Mouse (Mus musculus): Measurements from ENCODE around the gene Dhrs7b. TPM values are rescaled to one million over a fixed set of nuclear protein-coding genes. Genes with fewer than 3 reads are reported as not detected.

The Dhrs7b gene
- polyA plus RNA-seq, 1 experiment from 2014 or later: 41.7 TPM

DNA sequence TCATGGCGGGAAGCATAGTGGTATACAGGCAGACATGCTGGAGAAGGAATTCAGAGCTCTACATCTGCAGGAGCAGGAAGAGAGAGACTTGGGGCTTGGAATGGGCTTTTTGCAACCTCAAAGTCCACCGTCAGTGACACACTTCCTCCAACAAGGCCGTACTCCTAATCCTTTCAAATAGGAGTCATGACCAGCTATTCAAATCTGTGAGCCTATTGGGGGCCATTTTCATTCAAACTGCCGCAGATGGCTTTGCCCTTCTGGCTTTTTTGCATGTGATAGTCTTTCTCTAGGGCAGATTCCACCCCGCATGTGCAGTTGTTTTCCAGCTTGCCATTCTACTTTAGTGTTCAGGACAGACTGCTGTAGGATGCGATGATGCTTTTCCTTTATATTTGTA, 6.5 kb downstream of the Dhrs7b start:
- no peak overlapping the region for H3K4me3 ChIP-seq (ENCODE audit: low read length)
- 0 out of 2 replicates have a peak, but pooled peaks cover 3% of the 10 kb centered on the region for H3K36me3 ChIP-seq (ENCODE audit: insufficient read depth, low read length)
- H3K4me1 ChIP-seq (ENCODE audit: insufficient read depth, low read length): no peaks in the 10 kb centered on the region
- H3K4me2 ChIP-seq (replicated peaks; ENCODE audit: low read depth, low read length): no peak overlapping the region
- no peak overlapping the region for H3K27ac ChIP-seq (ENCODE audit: low read length)
- WGBS: 93% methylated on average over 6 of the region's 6 CpGs
- H3K9ac ChIP-seq (replicated peaks; ENCODE audit: low read length): no peak overlapping the region
- no peak for ATAC-seq (ENCODE audit: low FRiP score, low TSS enrichment)
- H3K9me3 ChIP-seq (ENCODE audit: low read length): no peaks in the 10 kb centered on the region
- no peaks in the 10 kb centered on the region for H3K27me3 ChIP-seq (ENCODE audit: insufficient read depth, low read length)

DNA sequence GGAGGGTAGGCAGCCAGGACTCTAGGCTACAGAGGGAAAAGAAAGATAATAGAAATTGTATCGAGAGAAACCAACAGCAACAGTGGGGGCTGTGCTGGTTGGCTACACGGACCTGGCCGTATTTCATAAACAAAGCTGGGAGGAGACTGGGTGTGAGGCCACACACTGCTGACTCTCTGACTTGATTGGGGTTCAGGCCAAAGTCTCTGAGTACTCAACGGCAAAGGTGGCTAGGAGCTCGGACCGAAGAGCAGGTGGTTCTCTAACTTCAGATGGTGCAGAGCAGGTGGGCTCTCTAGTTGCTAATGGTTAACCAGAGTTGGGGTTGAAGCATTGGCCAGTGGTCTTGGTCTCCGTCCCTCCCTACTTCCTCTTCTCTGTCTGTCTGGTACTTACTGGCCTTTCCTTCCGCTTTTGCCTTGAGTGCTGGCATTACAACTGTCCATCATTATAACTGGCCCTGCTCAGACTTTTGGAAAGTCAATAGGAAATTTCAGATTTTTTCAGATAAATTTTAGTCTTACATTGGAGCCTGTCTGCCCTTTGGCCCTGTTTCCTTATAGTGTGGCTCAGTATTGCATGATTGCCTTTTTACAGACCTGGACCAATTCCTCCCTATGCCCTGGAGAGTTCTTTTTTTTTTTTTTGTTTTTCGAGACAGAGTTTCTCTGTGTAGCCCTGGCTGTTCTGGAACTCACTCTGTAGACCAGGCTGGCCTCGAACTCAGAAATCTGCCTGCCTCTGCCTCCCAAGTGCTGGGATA, 7.4 kb downstream of the Dhrs7b start:
- WGBS: 77% methylated on average over 10 of the region's 10 CpGs
- Histone ChIP-seq H3K4me2 (replicated peaks; ENCODE audit: low read depth, low read length) (no peak overlapping the region), H3K4me1 (ENCODE audit: insufficient read depth, low read length) (no peaks in the 10 kb centered on the region), H3K4me3 (ENCODE audit: low read length) (no peak overlapping the region), H3K36me3 (ENCODE audit: insufficient read depth, low read length) (0 out of 2 replicates have a peak, but pooled peaks cover 3% of the 10 kb centered on the region), H3K9ac (replicated peaks; ENCODE audit: low read length) (0 out of 2 replicates have a peak overlapping the region, but pooled peaks have one; percentile 22), H3K27ac (ENCODE audit: low read length) (no peak overlapping the region), H3K9me3 (ENCODE audit: low read length) (no peaks in the 10 kb centered on the region), H3K27me3 (ENCODE audit: insufficient read depth, low read length) (no peaks in the 10 kb centered on the region)
- no peak for ATAC-seq (ENCODE audit: low FRiP score, low TSS enrichment)

DNA sequence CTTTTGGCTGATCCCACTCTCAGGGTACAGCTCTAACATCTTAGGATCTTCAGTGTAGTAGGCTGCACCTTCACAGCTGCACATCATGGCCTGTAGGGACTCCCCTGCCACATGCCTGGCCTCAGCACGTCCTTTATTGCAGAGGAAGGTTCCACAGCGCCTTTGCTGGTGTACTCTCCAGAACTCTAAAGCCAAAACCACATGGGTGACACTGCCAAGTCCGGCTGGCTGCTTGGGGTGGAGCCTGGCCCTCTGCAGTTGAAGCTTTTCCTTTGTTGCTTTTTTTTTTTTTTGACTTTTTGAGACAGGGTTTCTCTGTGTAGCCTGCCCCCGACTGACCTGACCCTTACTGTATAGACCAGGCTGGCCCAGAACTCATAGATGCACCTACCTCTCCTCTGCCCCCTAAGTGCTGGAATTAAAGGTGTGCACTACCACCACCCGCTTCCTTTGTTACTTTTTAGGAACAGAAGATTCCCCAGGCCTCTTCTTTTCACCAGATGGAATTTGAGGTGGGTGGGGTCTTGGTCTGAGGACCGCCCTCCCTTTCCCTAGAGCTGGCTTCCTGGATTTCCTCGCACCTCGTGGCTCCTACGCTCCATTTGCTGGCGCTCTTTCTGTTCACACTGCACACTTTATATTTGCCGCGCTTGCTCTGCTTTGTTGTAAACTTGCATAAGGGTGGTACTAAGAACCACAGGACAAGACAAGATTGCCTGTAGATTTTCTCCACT, 11.2 kb downstream of the Dhrs7b start:
- Histone ChIP-seq H3K4me1 (ENCODE audit: insufficient read depth, low read length) (no peaks in the 10 kb centered on the region), H3K9me3 (ENCODE audit: low read length) (no peaks in the 10 kb centered on the region), H3K4me2 (replicated peaks; ENCODE audit: low read depth, low read length) (no peak overlapping the region), H3K36me3 (ENCODE audit: insufficient read depth, low read length) (peaks cover 9% of the 10 kb centered on the region; the same call in 1 of the 2 replicates), H3K4me3 (ENCODE audit: low read length) (no peak overlapping the region), H3K27me3 (ENCODE audit: insufficient read depth, low read length) (no peaks in the 10 kb centered on the region), H3K9ac (replicated peaks; ENCODE audit: low read length) (no peak overlapping the region), H3K27ac (ENCODE audit: low read length) (no peak overlapping the region)
- WGBS: 71% methylated on average over 12 of the region's 12 CpGs
- ATAC-seq (ENCODE audit: low FRiP score, low TSS enrichment): no peak

DNA sequence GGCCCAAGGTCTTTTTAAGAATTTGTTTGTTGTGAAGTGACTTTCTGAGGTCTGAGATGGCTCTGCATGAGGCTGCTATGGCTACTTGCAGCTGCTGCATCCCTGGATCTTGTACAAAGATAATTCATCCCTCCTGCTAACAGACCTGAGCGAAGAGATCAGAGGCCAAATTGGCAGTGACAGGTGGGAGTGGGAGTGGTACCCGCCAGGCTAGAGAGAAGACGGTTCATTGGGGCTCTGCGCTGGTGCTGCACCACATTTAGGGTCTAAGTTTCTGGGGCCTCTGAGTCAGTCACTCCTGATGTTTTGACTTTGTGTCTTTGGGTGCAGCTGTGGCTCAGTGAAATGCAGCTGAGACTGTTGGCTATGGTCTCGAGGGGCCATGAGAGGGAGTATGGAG, 13.0 kb downstream of the Dhrs7b start:
- H3K9ac ChIP-seq (replicated peaks; ENCODE audit: low read length): no peak overlapping the region
- no peaks in the 10 kb centered on the region for H3K27me3 ChIP-seq (ENCODE audit: insufficient read depth, low read length)
- ATAC-seq (ENCODE audit: low FRiP score, low TSS enrichment): no peak
- H3K4me2 ChIP-seq (replicated peaks; ENCODE audit: low read depth, low read length): no peak overlapping the region
- H3K36me3 ChIP-seq (ENCODE audit: insufficient read depth, low read length): peaks cover 7% of the 10 kb centered on the region; the same call in 1 of the 2 replicates
- no peaks in the 10 kb centered on the region for H3K4me1 ChIP-seq (ENCODE audit: insufficient read depth, low read length)
- H3K4me3 ChIP-seq (ENCODE audit: low read length): no peak overlapping the region
- no peaks in the 10 kb centered on the region for H3K9me3 ChIP-seq (ENCODE audit: low read length)
- no peak overlapping the region for H3K27ac ChIP-seq (ENCODE audit: low read length)
- WGBS: 65% methylated on average over 5 of the region's 5 CpGs

DNA sequence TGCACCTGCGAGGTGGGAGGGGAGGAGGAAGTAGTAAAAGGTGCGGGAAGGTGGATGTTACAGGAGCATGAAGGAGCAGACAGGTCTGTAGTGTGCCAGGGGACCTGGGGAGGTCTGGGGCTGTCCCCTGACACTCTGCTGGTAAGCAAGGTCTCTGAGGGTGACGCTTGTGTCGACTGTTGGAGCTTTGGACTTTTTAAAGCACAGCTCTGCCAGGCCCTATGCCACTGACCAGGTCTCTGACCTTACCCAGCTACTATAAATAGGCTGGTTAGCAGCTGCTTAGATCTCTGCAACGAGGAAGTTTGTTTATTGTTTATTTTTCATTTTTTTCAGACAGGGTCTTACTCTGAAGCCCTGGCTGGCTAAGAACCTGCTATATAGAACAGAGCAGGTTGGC, 15.0 kb downstream of the Dhrs7b start:
- no peaks in the 10 kb centered on the region for H3K4me1 ChIP-seq (ENCODE audit: insufficient read depth, low read length)
- no peak overlapping the region for H3K27ac ChIP-seq (ENCODE audit: low read length)
- WGBS: 81% methylated on average over 5 of the region's 5 CpGs
- no peak for ATAC-seq (ENCODE audit: low FRiP score, low TSS enrichment)
- H3K36me3 ChIP-seq (ENCODE audit: insufficient read depth, low read length): peaks cover 14% of the 10 kb centered on the region
- no peak overlapping the region for H3K4me3 ChIP-seq (ENCODE audit: low read length)
- no peaks in the 10 kb centered on the region for H3K27me3 ChIP-seq (ENCODE audit: insufficient read depth, low read length)
- H3K9me3 ChIP-seq (ENCODE audit: low read length): no peaks in the 10 kb centered on the region
- no peak overlapping the region for H3K9ac ChIP-seq (replicated peaks; ENCODE audit: low read length)
- no peak overlapping the region for H3K4me2 ChIP-seq (replicated peaks; ENCODE audit: low read depth, low read length)

DNA sequence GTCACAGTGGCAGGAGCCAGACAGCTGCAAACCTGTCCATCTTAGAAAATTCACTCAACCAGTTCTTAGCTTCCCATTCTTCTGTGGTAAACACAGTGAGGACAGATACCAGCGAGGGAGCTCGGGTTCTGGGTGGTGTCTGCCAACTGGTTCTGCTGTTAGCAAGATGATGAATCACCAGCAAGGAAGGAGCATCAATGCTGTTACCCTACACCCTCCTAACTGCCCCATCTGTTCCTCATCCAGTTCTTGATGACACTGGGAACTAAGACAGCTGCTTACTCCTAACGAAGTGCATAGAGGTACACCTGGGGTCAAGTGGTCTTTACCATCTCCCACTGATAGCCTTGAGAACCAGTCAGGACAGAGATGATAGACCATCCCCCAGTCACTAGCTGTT, 26.2 kb downstream of the Dhrs7b start:
- WGBS: 48% methylated on average over 3 of the region's 3 CpGs
- Histone ChIP-seq H3K4me3 (ENCODE audit: low read length) (no peak overlapping the region), H3K36me3 (ENCODE audit: insufficient read depth, low read length) (peaks cover 36% of the 10 kb centered on the region), H3K27ac (ENCODE audit: low read length) (no peak overlapping the region), H3K9ac (replicated peaks; ENCODE audit: low read length) (no peak overlapping the region), H3K9me3 (ENCODE audit: low read length) (no peaks in the 10 kb centered on the region), H3K27me3 (ENCODE audit: insufficient read depth, low read length) (no peaks in the 10 kb centered on the region), H3K4me2 (replicated peaks; ENCODE audit: low read depth, low read length) (no peak overlapping the region), H3K4me1 (ENCODE audit: insufficient read depth, low read length) (no peaks in the 10 kb centered on the region)
- no peak for ATAC-seq (ENCODE audit: low FRiP score, low TSS enrichment)

DNA sequence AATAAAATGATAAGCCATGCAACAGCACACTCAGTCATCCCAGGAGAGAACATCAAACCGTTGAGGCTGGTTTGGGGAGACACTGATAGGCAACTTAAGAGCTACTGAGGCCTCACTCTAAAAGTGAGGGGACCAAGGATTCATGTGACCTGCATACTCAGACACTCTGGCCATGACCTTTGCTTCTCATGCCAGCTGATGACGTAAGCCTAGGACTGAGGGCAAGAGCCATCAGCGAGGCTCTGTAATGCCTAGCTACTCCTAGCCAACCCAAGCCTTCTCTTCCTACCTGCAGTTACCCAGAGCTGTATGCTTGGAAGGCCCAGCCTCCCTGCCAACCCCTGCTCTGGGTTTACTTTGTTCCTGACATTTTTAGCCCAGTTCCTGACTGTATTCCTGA, 31.6 kb downstream of the Dhrs7b start:
- WGBS: 87% methylated on average over 3 of the region's 3 CpGs
- Histone ChIP-seq H3K4me3 (ENCODE audit: low read length) (no peak overlapping the region), H3K9me3 (ENCODE audit: low read length) (no peaks in the 10 kb centered on the region), H3K9ac (replicated peaks; ENCODE audit: low read length) (no peak overlapping the region), H3K27me3 (ENCODE audit: insufficient read depth, low read length) (no peaks in the 10 kb centered on the region), H3K27ac (ENCODE audit: low read length) (no peak overlapping the region), H3K4me2 (replicated peaks; ENCODE audit: low read depth, low read length) (no peak overlapping the region), H3K36me3 (ENCODE audit: insufficient read depth, low read length) (peaks cover 45% of the 10 kb centered on the region), H3K4me1 (ENCODE audit: insufficient read depth, low read length) (peaks cover 5% of the 10 kb centered on the region; the same call in 1 of the 2 replicates)
- no peak for ATAC-seq (ENCODE audit: low FRiP score, low TSS enrichment)

DNA sequence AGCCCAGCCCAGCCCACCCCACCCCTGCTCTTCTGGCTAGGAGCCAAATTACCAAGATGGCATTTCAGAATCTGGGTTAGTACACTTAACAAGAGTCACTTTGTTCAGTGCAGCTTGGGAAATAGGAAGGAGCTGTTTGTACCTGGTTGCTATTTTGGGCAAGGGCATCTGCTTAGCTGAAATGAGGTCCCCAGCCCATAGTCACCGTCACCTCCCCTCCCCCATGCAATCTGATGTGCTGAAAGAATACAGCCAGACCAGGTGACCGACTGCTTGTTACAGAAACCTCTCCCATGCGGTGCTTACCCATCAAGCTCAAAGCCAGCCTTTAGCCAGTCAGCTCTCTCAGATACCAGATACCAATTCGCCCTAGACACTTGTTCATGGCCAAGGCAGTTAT, 32.8 kb downstream of the Dhrs7b start:
- no peaks in the 10 kb centered on the region for H3K27me3 ChIP-seq (ENCODE audit: insufficient read depth, low read length)
- H3K36me3 ChIP-seq (ENCODE audit: insufficient read depth, low read length): peaks cover 43% of the 10 kb centered on the region
- peaks cover 5% of the 10 kb centered on the region; the same call in 1 of the 2 replicates for H3K4me1 ChIP-seq (ENCODE audit: insufficient read depth, low read length)
- no peak overlapping the region for H3K27ac ChIP-seq (ENCODE audit: low read length)
- 77% methylated on average over 4 of the region's 4 CpGs for WGBS
- H3K4me3 ChIP-seq (ENCODE audit: low read length): no peak overlapping the region
- no peak for ATAC-seq (ENCODE audit: low FRiP score, low TSS enrichment)
- no peak overlapping the region for H3K9ac ChIP-seq (replicated peaks; ENCODE audit: low read length)
- no peak overlapping the region for H3K4me2 ChIP-seq (replicated peaks; ENCODE audit: low read depth, low read length)
- H3K9me3 ChIP-seq (ENCODE audit: low read length): no peaks in the 10 kb centered on the region

DNA sequence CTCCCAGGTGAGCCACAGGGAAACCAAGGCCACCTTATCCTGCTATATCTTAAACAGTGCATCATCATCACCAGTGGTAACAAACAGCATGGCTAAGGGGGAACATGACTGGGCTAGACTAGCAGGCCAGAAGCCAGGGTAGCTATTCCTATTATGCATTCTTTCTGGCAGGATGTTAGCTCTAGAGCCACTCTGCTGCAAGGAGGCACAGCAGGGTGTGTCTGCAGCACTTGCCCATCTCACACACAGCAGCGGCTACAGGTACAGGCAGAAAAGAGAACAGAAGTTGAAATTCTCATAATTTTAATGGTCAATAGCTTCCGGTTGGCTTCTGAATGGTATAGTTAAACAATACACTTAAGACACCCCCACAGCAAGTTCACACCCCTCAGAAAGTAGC, 33.7 kb downstream of the Dhrs7b start:
- H3K27ac ChIP-seq (ENCODE audit: low read length): no peak overlapping the region
- H3K27me3 ChIP-seq (ENCODE audit: insufficient read depth, low read length): no peaks in the 10 kb centered on the region
- 90% methylated on average over 2 of the region's 2 CpGs for WGBS
- no peaks in the 10 kb centered on the region for H3K9me3 ChIP-seq (ENCODE audit: low read length)
- peaks cover 5% of the 10 kb centered on the region; the same call in 1 of the 2 replicates for H3K4me1 ChIP-seq (ENCODE audit: insufficient read depth, low read length)
- H3K4me2 ChIP-seq (replicated peaks; ENCODE audit: low read depth, low read length): no peak overlapping the region
- ATAC-seq (ENCODE audit: low FRiP score, low TSS enrichment): no peak
- no peak overlapping the region for H3K9ac ChIP-seq (replicated peaks; ENCODE audit: low read length)
- H3K4me3 ChIP-seq (ENCODE audit: low read length): no peak overlapping the region
- peaks cover 34% of the 10 kb centered on the region for H3K36me3 ChIP-seq (ENCODE audit: insufficient read depth, low read length)

DNA sequence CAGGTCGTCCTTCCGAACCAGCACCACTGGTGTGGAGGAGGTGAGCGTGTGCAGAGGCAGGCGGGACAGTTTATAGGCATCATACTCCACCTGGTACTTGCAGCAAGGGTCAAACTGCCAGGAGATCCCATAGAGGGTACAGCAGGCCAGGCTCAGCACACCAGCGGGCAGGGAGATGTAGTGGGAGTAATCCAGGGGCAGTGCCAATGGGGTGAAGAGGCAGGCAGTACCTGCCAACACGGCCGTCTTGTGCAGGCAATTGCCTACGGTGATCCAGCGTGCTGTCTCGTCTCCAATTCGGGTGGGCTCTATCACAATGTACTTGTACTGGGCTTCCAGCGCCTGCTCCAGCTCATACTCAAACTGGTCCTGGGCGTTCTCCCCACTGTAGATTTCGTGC, 34.5 kb downstream of the Dhrs7b start:
- WGBS: 82% methylated on average over 14 of the region's 14 CpGs

More for the DNA sequence above, 34.5 kb downstream of the Dhrs7b start:
- Histone ChIP-seq H3K4me2 (replicated peaks; ENCODE audit: low read depth, low read length) (no peak overlapping the region), H3K4me1 (ENCODE audit: insufficient read depth, low read length) (peaks cover 5% of the 10 kb centered on the region; the same call in 1 of the 2 replicates), H3K9me3 (ENCODE audit: low read length) (no peaks in the 10 kb centered on the region), H3K9ac (replicated peaks; ENCODE audit: low read length) (no peak overlapping the region), H3K27me3 (ENCODE audit: insufficient read depth, low read length) (no peaks in the 10 kb centered on the region), H3K4me3 (ENCODE audit: low read length) (no peak overlapping the region), H3K36me3 (ENCODE audit: insufficient read depth, low read length) (peaks cover 34% of the 10 kb centered on the region), H3K27ac (ENCODE audit: low read length) (no peak overlapping the region)
- no peak for ATAC-seq (ENCODE audit: low FRiP score, low TSS enrichment)

All from kidney, embryonic 16.5 days (tissue).